Mouse (Mus musculus): Measurements from ENCODE around the gene Smad3. TPM values are rescaled to one million over a fixed set of nuclear protein-coding genes. Genes with fewer than 3 reads are reported as not detected.

The Smad3 gene
- polyA plus RNA-seq, 1 experiment from 2014 or later = 5.3 TPM

GRCm38 (mm10) chr9:63613569-63613968 lies 144.2 kb downstream of the Smad3 start:
- no peak for DNase-seq (ENCODE audit: low spot score)
- 0 out of 2 replicates have a peak overlapping the region, but pooled peaks have one; percentile 2 for H3K4me2 ChIP-seq (replicated peaks; ENCODE audit: low read depth)

GRCm38 (mm10) chr9:63612565-63613515 lies 145.0 kb downstream of the Smad3 start:
- peak; percentile 60 for ATAC-seq (ENCODE audit: low FRiP score, low TSS enrichment)
- WGBS = 33% methylated on average over 16 of the region's 16 CpGs

More at GRCm38 (mm10) chr9:63613569-63613968, 144.2 kb downstream of the Smad3 start:
- H3K27ac ChIP-seq (replicated peaks) = no peak overlapping the region; the same call in 1 of the 2 replicates
- 0 out of 2 replicates have a peak, but pooled peaks cover 3% of the 10 kb centered on the region for H3K4me1 ChIP-seq (replicated peaks; ENCODE audit: control insufficient read depth, insufficient read depth)
- H3K36me3 ChIP-seq (ENCODE audit: control insufficient read depth, insufficient read depth, low read length) = no peaks in the 10 kb centered on the region
- H3K9ac ChIP-seq (ENCODE audit: low read length) = no peak overlapping the region
- no peaks in the 10 kb centered on the region for H3K9me3 ChIP-seq (ENCODE audit: control insufficient read depth, low read length)
- H3K27me3 ChIP-seq (ENCODE audit: control insufficient read depth, insufficient read depth, low read length) = no peaks in the 10 kb centered on the region
- ATAC-seq (ENCODE audit: low FRiP score, low TSS enrichment) = peak; percentile 71
- H3K4me3 ChIP-seq (ENCODE audit: low read depth, low read length) = no peak overlapping the region
- no peak for TF ChIP-seq EP300 (optimal IDR thresholded peaks at IDR 0.05)
- TF ChIP-seq CTCF (IDR thresholded peaks at IDR 0.05; ENCODE audit: low read depth) = no peak
- WGBS = 11% methylated on average over 1 of the region's 1 CpGs

DNA sequence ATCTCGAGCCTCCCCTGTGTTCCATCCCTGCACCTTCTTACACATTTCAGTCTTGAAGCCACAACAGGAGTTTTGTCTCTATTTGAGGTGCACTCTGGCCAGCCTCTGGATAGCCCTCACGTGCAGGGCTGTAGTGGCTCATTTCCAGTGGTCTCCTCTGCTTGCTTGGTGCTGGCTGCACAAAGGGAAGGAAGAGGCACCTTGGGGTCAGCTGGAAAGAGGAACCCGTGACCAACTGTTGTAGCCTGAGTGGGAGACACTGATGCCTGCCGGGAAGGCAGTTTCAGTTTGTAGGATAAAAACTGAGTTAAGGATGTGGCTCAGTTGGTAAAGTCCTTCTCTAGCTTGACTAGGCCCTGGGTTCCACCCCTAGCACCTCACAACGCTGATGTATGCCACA lies 145.8 kb downstream of the Smad3 start:
- Histone ChIP-seq H3K27ac (replicated peaks) (no peak overlapping the region), H3K9ac (ENCODE audit: low read length) (no peak overlapping the region), H3K4me2 (replicated peaks; ENCODE audit: low read depth) (no peak overlapping the region), H3K4me1 (replicated peaks; ENCODE audit: control insufficient read depth, insufficient read depth) (0 out of 2 replicates have a peak, but pooled peaks cover 3% of the 10 kb centered on the region), H3K9me3 (ENCODE audit: control insufficient read depth, low read length) (no peaks in the 10 kb centered on the region), H3K27me3 (ENCODE audit: control insufficient read depth, insufficient read depth, low read length) (no peaks in the 10 kb centered on the region), H3K36me3 (ENCODE audit: control insufficient read depth, insufficient read depth, low read length) (no peaks in the 10 kb centered on the region), H3K4me3 (ENCODE audit: low read depth, low read length) (no peak overlapping the region)
- 81% methylated on average over 5 of the region's 5 CpGs for WGBS
- DNase-seq (ENCODE audit: low spot score) (no peak), ATAC-seq (ENCODE audit: low FRiP score, low TSS enrichment) (no peak)
- TF ChIP-seq CTCF (IDR thresholded peaks at IDR 0.05; ENCODE audit: low read depth) (no peak), EP300 (optimal IDR thresholded peaks at IDR 0.05) (no peak)

More at GRCm38 (mm10) chr9:63612565-63613515, 145.0 kb downstream of the Smad3 start:
- Histone ChIP-seq H3K9me3 (ENCODE audit: control insufficient read depth, low read length) (no peaks in the 10 kb centered on the region), H3K27ac (replicated peaks) (no peak overlapping the region; the same call in none of the 2 replicates), H3K4me3 (ENCODE audit: low read depth, low read length) (no peak overlapping the region), H3K9ac (ENCODE audit: low read length) (no peak overlapping the region), H3K4me2 (replicated peaks; ENCODE audit: low read depth) (0 out of 2 replicates have a peak overlapping the region, but pooled peaks have one; percentile 2), H3K27me3 (ENCODE audit: control insufficient read depth, insufficient read depth, low read length) (no peaks in the 10 kb centered on the region), H3K4me1 (replicated peaks; ENCODE audit: control insufficient read depth, insufficient read depth) (0 out of 2 replicates have a peak, but pooled peaks cover 3% of the 10 kb centered on the region), H3K36me3 (ENCODE audit: control insufficient read depth, insufficient read depth, low read length) (no peaks in the 10 kb centered on the region)
- TF ChIP-seq CTCF (IDR thresholded peaks at IDR 0.05; ENCODE audit: low read depth) (peak; percentile 69), EP300 (optimal IDR thresholded peaks at IDR 0.05) (no peak)
- peak; percentile 42 for DNase-seq (ENCODE audit: low spot score)

DNA sequence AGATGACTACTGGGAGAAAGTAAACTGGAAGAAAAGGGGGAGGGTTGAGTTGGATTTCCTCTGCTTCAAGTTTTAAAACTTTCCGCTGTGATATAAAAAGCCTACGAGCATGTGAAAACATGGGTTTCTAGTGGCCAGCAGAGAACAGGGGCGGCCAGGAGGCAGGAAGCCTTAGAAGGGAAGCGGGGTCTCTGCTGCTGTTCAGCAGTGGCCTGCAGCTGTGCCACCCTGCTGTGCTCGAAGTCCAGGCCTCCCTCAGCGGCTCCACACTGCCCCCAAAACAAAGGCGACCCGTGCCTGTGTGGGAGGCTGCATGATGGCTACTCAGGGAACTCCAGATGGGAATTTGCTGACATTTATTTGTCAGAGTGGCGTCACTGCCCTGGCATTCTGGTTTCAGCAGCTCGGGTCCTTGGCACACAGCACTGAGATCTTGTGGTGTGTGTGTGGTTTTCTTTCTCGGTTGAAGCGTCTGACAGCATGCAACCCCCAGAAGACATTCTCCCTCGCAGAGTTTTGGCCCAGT lies 146.9 kb downstream of the Smad3 start:
- no peak overlapping the region for H3K4me3 ChIP-seq (ENCODE audit: low read depth, low read length)
- no peak for ATAC-seq (ENCODE audit: low FRiP score, low TSS enrichment)
- no peak for TF ChIP-seq EP300 (optimal IDR thresholded peaks at IDR 0.05)
- TF ChIP-seq CTCF (IDR thresholded peaks at IDR 0.05; ENCODE audit: low read depth) = no peak
- no peak overlapping the region for H3K9ac ChIP-seq (ENCODE audit: low read length)
- H3K4me2 ChIP-seq (replicated peaks; ENCODE audit: low read depth) = no peak overlapping the region
- no peak overlapping the region for H3K27ac ChIP-seq (replicated peaks)
- 0 out of 2 replicates have a peak, but pooled peaks cover 3% of the 10 kb centered on the region for H3K4me1 ChIP-seq (replicated peaks; ENCODE audit: control insufficient read depth, insufficient read depth)
- H3K9me3 ChIP-seq (ENCODE audit: control insufficient read depth, low read length) = no peaks in the 10 kb centered on the region
- no peak for DNase-seq (ENCODE audit: low spot score)
- H3K27me3 ChIP-seq (ENCODE audit: control insufficient read depth, insufficient read depth, low read length) = no peaks in the 10 kb centered on the region
- WGBS = 39% methylated on average over 13 of the region's 13 CpGs
- no peaks in the 10 kb centered on the region for H3K36me3 ChIP-seq (ENCODE audit: control insufficient read depth, insufficient read depth, low read length)

GRCm38 (mm10) chr9:63610231-63610630 lies 147.6 kb downstream of the Smad3 start:
- Histone ChIP-seq H3K27ac (replicated peaks) (no peak overlapping the region), H3K4me3 (ENCODE audit: low read depth, low read length) (no peak overlapping the region), H3K36me3 (ENCODE audit: control insufficient read depth, insufficient read depth, low read length) (no peaks in the 10 kb centered on the region), H3K27me3 (ENCODE audit: control insufficient read depth, insufficient read depth, low read length) (no peaks in the 10 kb centered on the region), H3K9ac (ENCODE audit: low read length) (no peak overlapping the region), H3K4me1 (replicated peaks; ENCODE audit: control insufficient read depth, insufficient read depth) (0 out of 2 replicates have a peak, but pooled peaks cover 3% of the 10 kb centered on the region), H3K4me2 (replicated peaks; ENCODE audit: low read depth) (no peak overlapping the region), H3K9me3 (ENCODE audit: control insufficient read depth, low read length) (no peaks in the 10 kb centered on the region)
- no peak for ATAC-seq (ENCODE audit: low FRiP score, low TSS enrichment)
- WGBS = 92% methylated on average over 6 of the region's 6 CpGs
- no peak for DNase-seq (ENCODE audit: low spot score)
- TF ChIP-seq CTCF (IDR thresholded peaks at IDR 0.05; ENCODE audit: low read depth) (peak; percentile 46), EP300 (optimal IDR thresholded peaks at IDR 0.05) (no peak)

Measured in stomach, postnatal 0 days (tissue).